Comparison of ENCODE assay signal across 8 mouse cellular contexts in the genomic region with DNA sequence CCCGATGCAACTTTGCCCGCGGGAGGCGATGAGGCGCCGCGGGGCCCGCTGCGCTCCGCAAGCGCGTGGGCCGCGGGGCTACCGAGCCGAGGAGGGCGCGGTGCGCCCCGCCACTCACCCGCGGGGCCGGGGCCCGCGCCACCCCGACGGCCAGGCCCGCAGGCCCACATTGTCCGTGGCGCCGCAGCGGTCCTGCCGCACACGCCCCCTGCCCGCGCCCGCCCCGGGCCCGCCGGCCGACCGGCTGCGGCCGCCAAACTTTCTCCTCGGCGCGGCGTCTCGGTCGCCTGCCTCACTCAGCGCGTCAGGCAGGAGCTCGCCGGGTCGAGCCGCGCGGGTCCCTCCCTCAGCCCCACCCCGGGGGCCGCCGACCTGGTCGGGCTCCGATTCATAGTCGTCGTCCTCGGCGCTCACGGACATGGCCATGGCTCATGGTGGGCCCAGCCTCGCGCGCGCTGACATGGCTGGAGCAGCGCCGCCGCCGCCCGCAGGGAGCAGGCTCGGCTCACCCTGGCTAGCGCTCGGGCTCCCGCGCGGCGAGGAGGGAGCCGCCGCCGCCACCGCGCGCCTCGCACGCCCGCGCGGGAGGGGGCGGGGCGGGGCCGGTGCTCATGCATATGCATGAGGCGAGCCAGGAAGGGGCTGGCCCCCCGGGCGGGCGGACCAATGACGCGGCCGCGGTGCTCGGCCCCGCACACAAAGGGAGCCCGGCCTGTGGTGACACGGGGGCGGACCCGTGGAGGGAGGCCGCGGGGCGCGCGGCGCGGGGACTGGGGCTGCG. TPM values are rescaled to one million over a fixed set of nuclear protein-coding genes. Genes with fewer than 3 reads are reported as not detected.
DNase-seq lines count a peak whose midpoint lies in the region; ATAC-seq and TF ChIP-seq lines count a peak whose summit lies in the region.

No protein-coding gene starts in this region.

- peak; percentile 98 for ATAC-seq in hindbrain, embryonic 11.5 days (ENCODE audit: low FRiP score)
- ATAC-seq in lung, postnatal 0 days = peak; percentile 98

- peak overlapping the region; percentile 73 for H3K4me2 ChIP-seq in hindbrain, embryonic 11.5 days (replicated peaks; ENCODE audit: low read depth, low read length)
- peak overlapping the region; percentile 98 for H3K4me2 ChIP-seq in lung, postnatal 0 days (replicated peaks; ENCODE audit: low read depth, low read length)

- H3K9ac ChIP-seq in hindbrain, embryonic 11.5 days (ENCODE audit: low read depth, low read length) = peak overlapping the region; percentile 92
- peak overlapping the region; percentile 56 for H3K9ac ChIP-seq in lung, postnatal 0 days (replicated peaks; ENCODE audit: low read depth)

- TF ChIP-seq EP300 in lung, postnatal 0 days (IDR thresholded peaks at IDR 0.05) = no peak

- peak overlapping the region; percentile 92 for H3K27ac ChIP-seq in hindbrain, embryonic 11.5 days (ENCODE audit: low read depth, low read length)
- peak overlapping the region; percentile 74 for H3K27ac ChIP-seq in lung, postnatal 0 days (ENCODE audit: low read length)

- no peaks in the 10 kb centered on the region for H3K27me3 ChIP-seq in hindbrain, embryonic 11.5 days (ENCODE audit: control insufficient read depth, insufficient read depth, low read length)
- H3K27me3 ChIP-seq in lung, postnatal 0 days (replicated peaks; ENCODE audit: insufficient read depth, low read length) = no peaks in the 10 kb centered on the region

- H3K9me3 ChIP-seq in hindbrain, embryonic 11.5 days (ENCODE audit: control insufficient read depth, low read length) = no peaks in the 10 kb centered on the region
- H3K9me3 ChIP-seq in lung, postnatal 0 days (ENCODE audit: low read length) = no peaks in the 10 kb centered on the region

- DNase-seq in NIH3T3 (ENCODE audit: low read depth) = peak; percentile 96
- peak; percentile 93 for DNase-seq in cerebellum, adult 9-11 months
- peak; percentile 38 to 82 for DNase-seq in frontal cortex, adult 2 months (ENCODE audit: extremely low spot score in 1 of 2, low spot score in 1 of 2)
- DNase-seq in hindbrain, embryonic 11.5 days (ENCODE audit: low spot score) = peak; percentile 95
- peak; percentile 81 to 91 for DNase-seq in layer of hippocampus, postnatal 10 days (ENCODE audit: low spot score in 2 of 2)
- peak; percentile 93 for DNase-seq in lung, postnatal 0 days (ENCODE audit: low spot score)
- DNase-seq in ovary, postnatal 14 days (ENCODE audit: low spot score) = peak; percentile 75
- DNase-seq in thymus, postnatal 10 days (ENCODE audit: low spot score in 2 of 2) = peak; percentile 87 to 90

- WGBS in hindbrain, embryonic 11.5 days = 0% methylated on average over 74 of the region's 120 CpGs
- WGBS in lung, postnatal 0 days = under 1% methylated on average over 75 of the region's 120 CpGs

- H3K36me3 ChIP-seq in hindbrain, embryonic 11.5 days (ENCODE audit: control insufficient read depth, insufficient read depth, low read length) = no peaks in the 10 kb centered on the region
- H3K36me3 ChIP-seq in lung, postnatal 0 days (ENCODE audit: insufficient read depth, low read length) = no peaks in the 10 kb centered on the region

- peak; percentile 31; the same call in 1 of the 2 replicates for TF ChIP-seq CTCF in lung, postnatal 0 days (IDR thresholded peaks at IDR 0.05)

- peaks cover 4% of the 10 kb centered on the region; the same call in 1 of the 2 replicates for H3K4me1 ChIP-seq in hindbrain, embryonic 11.5 days (replicated peaks; ENCODE audit: control insufficient read depth, insufficient read depth, low read length)
- 0 out of 2 replicates have a peak, but pooled peaks cover 5% of the 10 kb centered on the region for H3K4me1 ChIP-seq in lung, postnatal 0 days (ENCODE audit: insufficient read depth, low read depth, low read length)

- peak overlapping the region; percentile 84 for H3K4me3 ChIP-seq in hindbrain, embryonic 11.5 days (ENCODE audit: low read depth, low read length)
- H3K4me3 ChIP-seq in lung, postnatal 0 days (ENCODE audit: low read depth, low read length) = peak overlapping the region; percentile 76

RNA-seq across cellular contexts. Expression of a gene that starts 50.1 kb away (rescaled TPM):
- 27.5 and 31.7 TPM in 2 replicates for polyA plus RNA-seq in frontal cortex, adult 2 months (2012; rRNA removed)
- polyA plus RNA-seq in hindbrain, embryonic 11.5 days (2014; fragmentation: Nextera tagmentation; extraction: Ambion mirVana) = 56.8 and 61.5 TPM in 2 replicates
- total RNA-seq in layer of hippocampus, postnatal 10 days (2021) = 10 to 100 TPM; 43.5 to 57.1 TPM
- polyA plus RNA-seq in lung, postnatal 0 days (2015; fragmentation: Nextera tagmentation; extraction: Ambion mirVana) = 24.3 and 24.7 TPM in 2 replicates

Comparison
In these comparisons a context has a peak if more than half of its experiments do, and no peak if none do; other contexts are left out.
1. Peak in every context shown above with its lines: DNase-seq, ATAC-seq, H3K4me3 ChIP-seq and H3K27ac ChIP-seq.